13 mouse cellular contexts compared by ENCODE assay signal in the genomic region with DNA sequence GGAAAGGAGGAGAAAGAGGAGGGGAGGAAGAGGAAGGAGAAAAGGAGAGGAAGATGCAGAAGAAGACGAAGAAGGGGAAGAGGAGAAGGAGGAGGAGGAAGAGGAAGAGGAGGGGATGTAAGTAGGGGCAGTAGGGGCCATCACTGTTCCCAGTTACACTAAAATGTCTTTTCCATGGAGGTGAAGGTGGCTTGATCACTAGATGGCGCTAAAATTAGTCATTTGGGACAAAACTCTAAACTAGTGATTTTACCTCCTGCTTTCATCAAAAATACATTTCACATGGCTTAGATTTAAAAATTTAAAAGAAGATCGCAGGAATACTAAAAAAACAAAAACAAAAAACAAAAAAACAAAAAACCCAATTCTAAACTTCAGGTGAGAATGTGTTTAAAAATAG. TPM values are rescaled to one million over a fixed set of nuclear protein-coding genes. Genes with fewer than 3 reads are reported as not detected.
DNase-seq lines count a peak whose midpoint lies in the region; ATAC-seq and TF ChIP-seq lines count a peak whose summit lies in the region.
"Had no signal": no experiment of that assay in that cellular context is flagged by ENCODE, and none has a peak within 500 bp of the region (broad histone marks: within the 10 kb centered on the region; RNA-seq: fewer than 3 reads in every experiment).

No protein-coding gene starts in this region.

- H3K4me2 ChIP-seq in forebrain, embryonic 14.5 days (ENCODE audit: low read length) = no peak overlapping the region
- H3K4me2 ChIP-seq in forebrain, embryonic 11.5 days (ENCODE audit: low read depth, low read length, severe bottlenecking) = no peak overlapping the region

- 45% methylated on average over 3 of the region's 3 CpGs for WGBS in forebrain, embryonic 14.5 days
- WGBS in forebrain, embryonic 11.5 days = 36% methylated on average over 3 of the region's 3 CpGs

- H3K9me3 ChIP-seq in forebrain, embryonic 14.5 days (replicated peaks; ENCODE audit: control insufficient read depth, low read length) = no peaks in the 10 kb centered on the region
- H3K9me3 ChIP-seq in forebrain, embryonic 11.5 days (ENCODE audit: control insufficient read depth, low read length) = no peaks in the 10 kb centered on the region
- H3K9me3 ChIP-seq: heart, embryonic 10.5 days had no signal

- DNase-seq in forebrain, embryonic 14.5 days (ENCODE audit: low spot score) = peak; percentile 76
- no peak for DNase-seq in forebrain, embryonic 11.5 days (ENCODE audit: low spot score)
- peak in 1 of 2 experiments; percentile 33 for DNase-seq in layer of hippocampus, adult 2 months (ENCODE audit: low spot score in 2 of 2)
- no peak for DNase-seq in layer of hippocampus, postnatal 10 days (ENCODE audit: low spot score in 2 of 2)
- DNase-seq in 416B (ENCODE audit: low read depth) = peak; percentile 20
- peak; percentile 55 for DNase-seq in brain, adult 2 months (ENCODE audit: low read depth, low spot score)
- no peak for DNase-seq in adrenal gland, adult 2 months
- DNase-seq in adrenal gland, postnatal 25 days = no peak
- DNase-seq: adrenal gland, postnatal 10 days; right cerebral cortex, postnatal 25 days had no signal

- peaks cover 26% of the 10 kb centered on the region for H3K4me1 ChIP-seq in forebrain, embryonic 14.5 days (ENCODE audit: control insufficient read depth, insufficient read depth, low read length)
- peaks cover 10% of the 10 kb centered on the region for H3K4me1 ChIP-seq in forebrain, embryonic 11.5 days (replicated peaks; ENCODE audit: control insufficient read depth, insufficient read depth, low read length)

- no peak overlapping the region for H3K27ac ChIP-seq in forebrain, embryonic 14.5 days (ENCODE audit: low read depth, low read length)
- H3K27ac ChIP-seq in forebrain, embryonic 11.5 days (ENCODE audit: low read depth, low read length) = no peak overlapping the region
- no peak overlapping the region for H3K27ac ChIP-seq in layer of hippocampus, adult 2 months
- H3K27ac ChIP-seq: heart, embryonic 10.5 days; macrophage had no signal

- ATAC-seq in forebrain, embryonic 14.5 days = no peak
- no peak for ATAC-seq in forebrain, embryonic 11.5 days (replicated peaks; ENCODE audit: low FRiP score)
- ATAC-seq: intestine, embryonic 16.5 days had no signal

- no peak overlapping the region for H3K4me3 ChIP-seq in forebrain, embryonic 14.5 days (ENCODE audit: low read depth, low read length)
- no peak overlapping the region for H3K4me3 ChIP-seq in forebrain, embryonic 11.5 days (ENCODE audit: low read depth, low read length)
- H3K4me3 ChIP-seq in layer of hippocampus, adult 2 months = no peak overlapping the region
- H3K4me3 ChIP-seq: heart, embryonic 10.5 days had no signal

- H3K9ac ChIP-seq in forebrain, embryonic 14.5 days (ENCODE audit: low read length) = no peak overlapping the region
- no peak overlapping the region for H3K9ac ChIP-seq in forebrain, embryonic 11.5 days (ENCODE audit: low read length)

- no peaks in the 10 kb centered on the region for H3K36me3 ChIP-seq in forebrain, embryonic 14.5 days (ENCODE audit: control insufficient read depth, insufficient read depth, low read length)
- no peaks in the 10 kb centered on the region for H3K36me3 ChIP-seq in forebrain, embryonic 11.5 days (ENCODE audit: control insufficient read depth, insufficient read depth, low read length)
- H3K36me3 ChIP-seq: heart, embryonic 10.5 days had no signal

- no peaks in the 10 kb centered on the region for H3K27me3 ChIP-seq in forebrain, embryonic 14.5 days (replicated peaks; ENCODE audit: control insufficient read depth, insufficient read depth, low read length)
- H3K27me3 ChIP-seq in forebrain, embryonic 11.5 days (ENCODE audit: control insufficient read depth, insufficient read depth, low read length) = peaks cover 9% of the 10 kb centered on the region

- TF ChIP-seq CTCF in layer of hippocampus, adult 2 months (conservative IDR thresholded peaks at IDR 0.05) = peak; percentile 78

RNA-seq across cellular contexts. Expression of gene Pheta1, which starts 44.8 kb away (rescaled TPM):
- polyA plus RNA-seq in forebrain, embryonic 14.5 days (2014; fragmentation: Nextera tagmentation; extraction: Ambion mirVana) = 34.7 and 41.4 TPM in 2 replicates
- 35.7 and 38.4 TPM in 2 replicates for polyA plus RNA-seq in forebrain, embryonic 11.5 days (2014; fragmentation: Nextera tagmentation; extraction: Ambion mirVana)
- total RNA-seq in layer of hippocampus, adult 2 months (2021) = 1 to 10 TPM; 8.3 to 8.8 TPM
- 10 to 100 TPM; 12.1 to 12.2 TPM for total RNA-seq in layer of hippocampus, postnatal 10 days (2021)
- total RNA-seq in adrenal gland, adult 2 months (2021) = 1 to 10 TPM; 5.6 to 9.2 TPM
- 24.3 and 27.4 TPM in 2 replicates for polyA plus RNA-seq in adrenal gland, adult 2 months (2012; rRNA removed)
- 6.2 and 8.8 TPM in 2 replicates for total RNA-seq in adrenal gland, postnatal 25 days (2021)

RNA-seq across cellular contexts. Expression of gene Sh2b3, which starts 56.1 kb away (rescaled TPM):
- polyA plus RNA-seq in forebrain, embryonic 14.5 days (2014; fragmentation: Nextera tagmentation; extraction: Ambion mirVana) = 4.4 and 5.4 TPM in 2 replicates
- polyA plus RNA-seq in forebrain, embryonic 11.5 days (2014; fragmentation: Nextera tagmentation; extraction: Ambion mirVana) = 9.1 and 9.8 TPM in 2 replicates
- total RNA-seq in layer of hippocampus, adult 2 months (2021) = 10 to 100 TPM; 19.9 to 21.6 TPM
- total RNA-seq in layer of hippocampus, postnatal 10 days (2021) = 10 to 100 TPM; 16.5 to 16.7 TPM
- 10 to 100 TPM; 28.8 to 32.1 TPM for total RNA-seq in adrenal gland, adult 2 months (2021)
- 138 and 147 TPM in 2 replicates for polyA plus RNA-seq in adrenal gland, adult 2 months (2012; rRNA removed)
- total RNA-seq in adrenal gland, postnatal 25 days (2021) = 36.4 and 46.0 TPM in 2 replicates

Comparison
In these comparisons a context has a peak if more than half of its experiments do, and no peak if none do; other contexts are left out.
1. DNase-seq: peak in forebrain, embryonic 14.5 days (single experiment), 416B (single experiment) and brain, adult 2 months (single experiment); none in forebrain, embryonic 11.5 days (single experiment), layer of hippocampus, postnatal 10 days (0 of 2), adrenal gland, adult 2 months (single experiment) and adrenal gland, postnatal 25 days (single experiment).